Mouse (Mus musculus): ENCODE results near the gene Nek11. TPM values are rescaled to one million over a fixed set of nuclear protein-coding genes. Genes with fewer than 3 reads are reported as not detected.

Nek11 gene
- total RNA-seq (2021): not detected
- long read RNA-seq, experiment 1: 0 reads
- long read RNA-seq, experiment 2: 0 reads

DNA sequence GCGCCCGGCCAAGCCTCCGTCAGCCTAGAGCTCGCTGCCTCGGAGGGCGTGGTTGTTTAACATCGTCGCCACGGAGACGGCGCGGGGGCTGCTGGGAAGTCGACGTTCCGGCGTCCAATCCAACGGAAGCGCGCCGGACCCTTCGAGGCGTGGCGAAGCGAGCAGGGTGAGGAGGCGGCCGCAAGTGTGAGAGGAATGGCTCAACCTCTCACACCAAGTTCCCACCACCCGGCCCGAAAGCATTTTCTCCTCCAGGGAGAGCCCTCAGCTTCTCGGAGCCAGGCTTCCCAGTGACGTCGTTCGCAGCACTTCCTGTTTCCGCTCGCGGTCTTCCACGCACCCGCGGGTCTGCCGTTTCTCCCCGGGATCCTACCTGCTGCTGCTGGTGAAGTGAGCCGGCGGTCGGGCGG is at the start of gene Nek11, which contains the start of gene Aste1:
Nek11 (minus strand) TSS at position 307 of the 410 bp plus-strand sequence.
Aste1 (plus strand) TSS at position 175 of the 410 bp plus-strand sequence.
- peak; percentile 91 for DNase-seq

DNA sequence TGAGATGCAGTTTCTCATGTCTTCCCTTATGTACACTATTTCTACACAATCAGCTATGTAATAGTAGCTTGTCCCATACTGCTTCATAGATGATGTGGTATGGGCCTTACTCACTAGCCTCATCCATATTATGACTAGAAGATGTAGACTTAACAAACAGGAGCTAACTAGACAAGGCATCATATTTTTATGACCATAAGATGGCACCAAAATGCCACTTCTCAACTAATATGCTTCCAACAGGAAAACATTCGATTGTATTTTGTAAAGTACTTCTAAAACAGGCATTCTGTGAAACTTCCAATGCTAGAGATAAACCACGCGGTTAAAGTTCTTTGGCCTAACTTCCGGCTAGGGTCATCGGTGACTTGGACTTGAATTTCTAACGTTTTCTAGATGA is 13.2 kb upstream of the Nek11 start:
- DNase-seq: no peak

DNA sequence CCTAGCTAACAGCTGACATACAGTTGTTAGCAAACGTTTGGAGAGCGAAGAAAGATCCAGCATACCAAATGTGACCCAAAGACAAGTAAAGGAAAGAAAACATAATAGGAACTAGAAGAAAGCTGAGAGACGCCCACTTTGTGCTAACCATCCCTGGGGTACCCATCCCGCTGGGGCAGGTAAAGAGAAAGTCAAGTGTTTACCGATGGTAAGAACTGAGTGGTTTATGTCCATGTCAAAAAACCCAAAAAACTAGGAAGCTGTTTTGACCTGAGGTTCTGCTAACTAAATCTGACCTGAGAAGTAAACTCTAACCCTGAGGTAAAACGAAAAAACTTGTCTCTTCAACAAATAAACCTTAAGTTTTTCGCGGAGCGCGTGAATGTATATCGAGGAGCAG is 604 bp downstream of the Nek11 start:
- DNase-seq: no peak

DNA sequence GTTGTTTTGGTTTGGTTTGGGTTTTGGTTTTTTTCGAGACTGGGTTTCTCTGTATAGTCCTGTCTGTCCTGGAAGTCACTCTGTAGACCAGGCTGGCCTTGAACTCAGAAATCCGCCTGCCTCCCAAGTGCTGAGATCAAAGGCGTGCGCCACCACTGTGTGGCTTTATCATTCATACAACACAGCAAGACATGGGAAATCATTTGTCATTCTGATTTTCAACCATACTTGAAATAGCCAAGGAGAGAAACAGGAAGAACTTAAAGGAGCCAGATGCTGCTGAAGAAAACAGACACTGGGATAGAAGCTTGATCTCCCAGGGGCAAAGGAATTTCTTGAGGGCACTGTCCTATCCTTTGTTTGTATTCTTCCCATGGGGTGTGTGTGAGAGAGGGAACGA is 4.7 kb downstream of the Nek11 start:
- no peak for DNase-seq

DNA sequence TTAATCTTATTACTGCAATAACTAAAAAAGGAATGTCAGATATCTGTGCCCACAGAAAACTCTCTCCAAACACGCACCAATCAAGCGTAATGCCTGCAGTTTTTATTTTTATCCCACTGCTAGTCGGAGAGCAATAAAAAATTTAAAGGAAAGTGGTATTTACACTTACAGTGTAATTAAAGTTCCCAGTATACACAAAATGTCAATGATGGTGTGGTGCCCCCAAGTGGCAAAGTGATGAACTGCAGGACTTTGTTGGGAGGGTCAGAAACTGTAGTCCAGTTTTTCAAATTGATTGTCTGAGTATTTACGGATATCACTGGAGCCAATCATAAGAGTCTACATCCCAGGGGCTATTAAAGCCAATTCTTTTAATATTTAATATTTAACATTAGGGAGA is 6.0 kb downstream of the Nek11 start:
- DNase-seq: no peak

DNA sequence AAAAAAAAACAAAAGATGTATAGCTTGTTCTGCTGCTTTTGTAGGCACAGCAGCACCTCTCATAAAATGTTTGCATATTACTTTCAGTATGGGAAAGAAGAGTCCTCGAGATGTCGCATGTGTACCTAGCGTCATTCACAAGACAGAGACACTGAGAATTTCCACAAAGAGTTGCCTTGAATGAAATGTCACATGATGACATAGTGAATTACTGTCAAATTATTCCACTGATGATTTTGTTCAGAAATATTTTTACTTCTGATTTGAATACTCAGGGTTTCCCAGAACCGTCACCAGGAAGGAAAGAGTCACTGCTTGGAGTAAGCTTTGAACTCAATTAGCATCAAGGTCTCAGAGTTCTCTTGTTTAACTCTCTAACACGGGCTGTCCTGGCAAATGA is 7.9 kb downstream of the Nek11 start:
- no peak for DNase-seq

DNA sequence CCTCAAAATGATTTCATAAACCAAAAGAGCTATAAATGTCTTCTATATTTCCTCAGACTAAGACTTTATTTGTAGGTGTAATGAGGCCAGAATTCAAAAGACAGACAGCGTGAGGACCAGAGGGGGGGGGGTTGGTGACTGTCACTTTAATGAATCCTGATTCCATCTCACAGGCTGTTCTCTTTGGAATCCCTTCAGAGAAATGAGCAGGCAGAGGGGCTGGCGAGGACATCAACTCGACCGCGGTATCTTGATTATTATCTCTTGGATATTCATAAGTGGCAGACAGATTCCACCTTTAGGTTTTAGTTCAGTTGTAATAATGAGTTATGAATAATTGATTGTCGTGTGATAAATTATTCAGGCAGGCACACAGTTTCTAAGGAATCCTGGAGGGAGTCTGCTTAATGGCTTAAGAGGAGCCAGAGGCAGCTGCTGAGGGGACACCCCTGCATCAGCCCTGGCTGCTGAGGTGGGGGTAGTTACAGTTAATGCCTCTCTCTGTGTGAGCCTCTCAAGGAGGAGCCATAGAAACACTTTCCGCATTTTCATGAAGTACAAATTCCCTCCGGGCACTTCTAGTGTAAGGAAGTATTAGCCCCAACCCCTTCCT is 15.7 kb downstream of the Nek11 start:
- DNase-seq: no peak

DNA sequence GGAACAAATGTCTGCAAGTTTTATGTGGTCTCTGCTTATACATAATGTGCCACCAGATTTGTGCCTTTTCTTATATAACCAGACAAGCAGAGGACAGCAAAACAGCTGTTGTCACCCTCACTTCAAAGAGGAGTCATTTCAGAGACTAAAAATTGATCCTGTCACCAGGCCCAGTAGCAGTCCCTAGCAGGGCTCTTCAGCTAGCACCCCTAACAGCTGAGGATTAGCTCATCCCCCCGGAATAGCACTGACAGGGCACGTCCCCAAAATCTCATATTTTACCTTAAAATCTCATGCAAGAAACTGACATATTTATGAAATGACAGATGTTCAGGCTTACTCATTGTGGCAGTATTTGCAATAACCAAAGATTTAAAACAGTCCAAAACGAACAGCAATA is 17.7 kb downstream of the Nek11 start:
- DNase-seq: no peak

DNA sequence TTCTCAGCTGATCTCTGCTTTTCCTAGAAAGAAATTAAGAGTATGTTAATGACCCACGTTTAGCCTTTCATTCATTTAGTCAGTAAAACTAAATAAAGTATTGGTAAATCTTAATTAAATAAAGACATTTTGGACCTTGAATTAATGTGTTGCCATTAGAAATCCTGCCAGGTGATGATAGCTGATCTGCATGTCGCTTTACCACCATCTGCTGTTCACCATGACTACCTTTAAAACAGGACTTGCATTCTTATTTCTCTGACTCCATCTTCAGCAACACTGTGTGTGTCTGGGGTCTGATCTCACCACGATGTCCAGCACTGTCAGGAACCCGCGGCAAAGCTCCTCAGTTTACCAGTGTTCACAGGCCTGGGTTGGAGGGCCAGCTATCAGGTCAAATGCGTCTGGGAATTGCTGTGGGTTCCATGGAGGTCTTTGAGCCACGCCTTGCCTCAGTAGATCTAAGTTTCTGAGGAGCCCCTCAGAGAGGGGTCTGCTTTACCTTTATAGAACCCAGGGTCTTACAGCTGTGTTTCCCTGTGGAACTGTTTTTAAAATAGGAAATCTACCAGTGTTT is 18.3 kb downstream of the Nek11 start:
- DNase-seq: no peak

DNA sequence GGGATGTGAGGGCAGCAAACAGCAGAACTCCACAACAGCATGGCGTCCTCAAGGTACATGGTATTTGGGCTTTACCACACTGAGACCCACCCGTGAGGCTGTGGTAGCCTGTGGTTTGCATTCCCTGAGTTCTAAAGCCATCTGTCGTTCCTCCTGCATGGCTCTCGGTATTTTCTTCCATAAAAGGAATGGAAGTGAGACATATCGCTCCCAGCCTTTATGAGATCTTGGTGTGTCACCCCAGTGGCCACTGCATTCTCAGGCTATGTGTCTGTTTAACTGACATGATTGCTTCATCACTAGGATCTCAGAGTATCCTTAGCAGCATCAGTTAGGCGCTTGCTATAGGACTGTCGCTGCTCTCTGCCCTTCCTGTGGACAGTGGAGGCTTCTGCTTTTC is 18.9 kb downstream of the Nek11 start:
- no peak for DNase-seq

DNA sequence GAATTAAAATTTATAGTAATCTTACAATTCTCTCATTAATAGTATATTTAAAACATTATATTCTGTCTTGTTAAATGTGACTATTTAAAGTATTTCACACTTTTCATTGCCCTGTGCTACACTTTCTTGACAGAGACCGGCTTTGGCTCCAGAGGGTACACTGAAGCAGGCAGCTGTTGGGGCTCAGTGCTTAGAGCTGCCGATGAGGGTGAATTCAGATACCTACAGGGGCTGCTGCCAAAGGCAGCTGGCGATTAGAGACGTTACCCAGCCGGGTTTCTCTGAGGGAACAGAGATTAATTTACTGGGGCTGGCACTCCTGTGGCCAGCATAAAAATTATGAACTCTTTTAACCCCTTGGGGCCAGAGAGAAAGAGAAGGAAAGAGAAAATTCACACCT is 21.0 kb downstream of the Nek11 start:
- peak; percentile 27 for DNase-seq

DNA sequence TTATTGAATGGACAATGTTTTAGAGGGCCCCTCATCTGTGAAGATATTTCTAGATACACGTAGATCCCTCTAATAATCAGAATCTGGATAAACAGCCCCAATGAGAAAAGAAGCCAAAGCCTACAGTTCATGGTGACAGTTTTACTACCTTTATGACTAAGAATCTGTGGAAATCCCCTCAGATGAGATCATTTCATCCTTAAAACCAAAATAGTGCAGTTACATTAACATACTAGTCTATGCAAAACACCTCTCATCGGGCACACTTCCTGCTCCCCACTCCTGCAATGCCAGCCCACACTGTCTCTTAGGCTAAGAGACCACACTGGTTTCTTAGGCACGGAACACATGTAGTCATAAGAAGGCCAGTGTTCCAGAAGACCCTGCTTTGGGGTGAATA is 26.7 kb downstream of the Nek11 start:
- DNase-seq: no peak

DNA sequence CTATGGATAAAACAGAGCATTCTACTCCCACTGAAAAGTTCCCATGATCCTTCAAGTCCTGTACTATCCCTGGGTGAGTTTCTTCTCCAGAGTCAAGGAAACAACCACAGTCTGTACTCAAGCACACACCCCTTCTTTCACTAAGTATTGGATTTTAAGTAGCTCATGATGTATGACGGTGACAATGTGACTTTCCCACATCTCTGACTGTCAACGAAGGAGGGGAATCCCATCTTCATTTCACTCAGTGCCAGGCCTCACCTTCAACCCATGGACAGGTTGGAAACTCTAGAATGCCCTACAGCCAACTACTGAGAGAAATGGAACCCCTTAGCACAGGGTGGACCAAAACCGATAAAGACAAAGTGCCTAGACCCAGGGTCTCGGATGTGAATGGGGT is 29.1 kb downstream of the Nek11 start:
- DNase-seq: no peak

DNA sequence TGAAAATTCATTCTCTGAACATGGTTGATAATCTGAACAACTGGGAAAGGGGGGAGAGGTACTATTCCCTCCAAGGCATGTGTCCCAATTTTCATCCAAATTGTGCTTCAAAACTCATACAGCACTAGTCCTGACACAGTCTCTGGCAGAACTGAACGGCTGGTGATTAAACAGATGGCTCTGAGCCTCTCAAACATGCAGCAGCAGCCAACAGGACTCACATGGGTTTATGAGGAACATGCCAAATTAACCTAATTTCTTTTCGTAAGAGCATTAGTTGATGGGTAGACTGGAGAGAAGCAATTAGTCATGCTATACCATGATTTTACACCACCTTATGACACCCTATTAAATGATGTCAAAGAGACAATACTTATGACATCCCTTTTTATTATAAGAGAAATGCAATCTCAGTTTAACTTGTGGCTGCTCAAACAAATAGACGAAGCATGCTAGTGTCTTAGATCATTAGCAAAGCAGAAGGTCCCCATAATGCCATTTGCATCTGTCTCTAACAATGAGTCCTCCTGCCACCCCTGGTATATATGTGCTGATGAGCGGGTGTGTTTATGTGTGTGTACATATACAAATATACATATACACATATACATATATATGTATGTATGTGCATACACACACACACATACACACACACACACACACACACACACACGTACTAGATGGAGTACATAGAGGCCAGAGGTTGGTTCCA is 31.6 kb downstream of the Nek11 start:
- no peak for DNase-seq

DNA sequence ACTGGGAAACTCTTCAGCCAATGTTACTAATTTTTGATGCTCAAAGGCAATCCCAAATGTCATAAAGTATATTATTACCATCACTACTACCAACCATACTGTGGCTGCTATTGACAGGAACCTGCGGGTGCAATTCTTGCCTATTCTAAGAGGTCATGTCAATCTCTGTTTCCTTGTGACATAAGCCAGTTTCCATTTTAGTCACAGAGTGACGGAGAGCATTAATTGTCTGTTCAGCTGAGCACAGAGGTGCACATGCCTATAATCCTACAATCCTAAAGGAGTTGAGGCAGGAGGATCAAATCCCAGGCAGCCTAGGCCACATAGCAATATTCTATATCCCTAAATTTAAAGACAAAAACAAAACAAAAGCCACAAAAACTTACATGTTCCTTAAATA is 33.1 kb downstream of the Nek11 start:
- no peak for DNase-seq

DNA sequence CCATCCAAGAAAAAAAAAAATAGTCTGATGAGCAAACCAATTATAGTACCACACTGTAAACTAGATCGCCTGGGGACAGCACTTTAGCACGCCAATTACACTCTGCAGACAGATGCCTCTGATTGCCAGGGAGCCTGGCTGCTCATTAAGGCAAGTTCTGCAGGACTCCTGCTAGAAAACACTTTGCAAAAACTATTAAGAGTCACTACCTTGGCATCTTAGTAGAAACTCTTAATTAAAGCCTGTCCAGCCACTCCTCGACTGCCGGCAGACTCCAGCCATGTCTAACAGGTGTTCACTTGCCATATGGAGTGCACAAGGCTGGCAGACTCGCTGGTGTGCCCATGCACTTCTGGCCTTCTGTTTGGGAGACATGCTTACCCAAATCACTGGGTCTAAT is 46.3 kb downstream of the Nek11 start:
- no peak for DNase-seq

DNA sequence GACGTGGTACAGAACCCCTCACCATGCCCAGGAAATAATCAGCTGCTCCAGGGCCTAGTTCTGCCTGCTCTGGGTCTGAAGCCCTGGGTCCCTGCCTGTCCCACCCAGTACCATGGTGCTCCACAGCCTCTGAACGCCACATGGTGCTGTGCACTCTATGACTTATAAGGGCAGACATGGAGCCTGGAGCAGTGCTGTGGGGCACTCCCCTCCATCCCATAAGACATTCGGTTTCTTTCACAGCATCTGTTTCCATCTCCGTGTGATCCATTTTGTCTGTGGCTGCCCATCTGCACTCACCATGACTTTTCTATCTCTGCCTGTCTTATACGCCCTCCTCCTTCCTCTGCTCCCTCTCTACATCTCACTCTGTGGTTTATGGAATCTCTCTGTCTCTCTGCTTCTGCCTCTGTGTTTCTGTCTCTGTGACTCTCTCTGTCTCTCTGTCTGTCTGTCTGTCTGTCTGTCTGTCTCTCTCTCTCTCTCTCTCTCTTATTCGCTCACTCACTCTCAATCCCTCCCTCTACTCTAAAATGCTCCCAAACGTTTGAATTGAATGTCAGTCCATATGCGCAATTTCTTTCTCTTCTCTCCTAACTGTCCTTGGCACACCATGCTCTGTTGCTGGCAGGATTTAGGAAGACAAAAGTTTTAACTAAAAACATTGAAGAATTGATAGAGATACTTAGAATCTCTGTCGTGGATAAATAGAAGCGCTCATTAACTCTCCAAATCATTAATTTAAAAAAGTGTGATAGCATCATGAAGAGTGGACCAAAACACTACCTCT is 46.9 kb downstream of the Nek11 start:
- DNase-seq: no peak

DNA sequence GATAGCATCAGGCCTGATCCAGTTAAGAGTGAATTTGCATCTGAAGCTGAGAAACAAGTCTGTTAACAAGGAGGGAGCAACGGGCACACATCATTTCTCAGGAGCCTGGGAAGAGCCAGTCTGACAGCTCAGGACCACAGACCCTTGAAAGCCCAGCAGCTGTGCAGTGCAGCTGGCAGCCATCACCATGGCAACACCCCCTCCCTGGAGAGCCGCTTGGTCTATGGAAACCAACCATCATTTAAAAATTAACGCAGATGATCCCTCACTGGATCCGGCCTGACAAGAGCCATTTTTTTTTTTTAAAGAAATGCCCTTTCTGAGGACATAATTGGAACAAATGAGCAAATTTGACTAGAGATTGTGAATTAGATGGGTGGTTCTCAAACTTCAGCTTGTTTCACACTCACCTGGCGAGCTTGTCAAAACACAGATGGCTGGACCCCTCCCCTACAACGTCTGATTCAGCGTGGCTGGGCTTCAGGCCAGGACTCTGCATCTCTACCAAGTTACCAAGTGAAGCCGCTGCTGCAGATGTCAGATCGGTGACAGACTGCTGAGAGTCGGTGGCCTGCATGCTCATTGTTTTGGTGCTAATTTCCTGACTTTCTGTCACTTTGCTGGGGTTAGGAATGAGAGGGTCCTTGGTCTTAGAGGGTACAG is 52.2 kb downstream of the Nek11 start:
- DNase-seq: no peak

DNA sequence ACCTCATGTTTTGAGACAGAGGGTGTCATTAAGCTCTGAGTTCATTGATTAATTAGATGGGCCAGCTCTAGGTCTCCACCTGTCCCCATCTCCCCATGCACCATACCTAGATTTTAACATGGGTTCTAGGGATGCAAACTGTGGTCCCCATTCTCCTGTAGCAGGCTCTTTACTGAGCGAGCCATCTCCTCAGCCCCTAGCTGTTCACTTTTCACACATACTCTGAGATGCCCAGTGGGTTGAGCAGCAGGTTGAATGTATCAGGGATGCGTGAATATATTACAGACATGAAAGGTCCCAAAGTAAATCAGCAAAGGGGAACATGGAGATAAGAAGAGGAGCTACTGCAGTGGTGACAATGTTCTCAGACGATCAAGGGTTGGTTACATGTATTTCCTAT is 52.8 kb downstream of the Nek11 start:
- no peak for DNase-seq

DNA sequence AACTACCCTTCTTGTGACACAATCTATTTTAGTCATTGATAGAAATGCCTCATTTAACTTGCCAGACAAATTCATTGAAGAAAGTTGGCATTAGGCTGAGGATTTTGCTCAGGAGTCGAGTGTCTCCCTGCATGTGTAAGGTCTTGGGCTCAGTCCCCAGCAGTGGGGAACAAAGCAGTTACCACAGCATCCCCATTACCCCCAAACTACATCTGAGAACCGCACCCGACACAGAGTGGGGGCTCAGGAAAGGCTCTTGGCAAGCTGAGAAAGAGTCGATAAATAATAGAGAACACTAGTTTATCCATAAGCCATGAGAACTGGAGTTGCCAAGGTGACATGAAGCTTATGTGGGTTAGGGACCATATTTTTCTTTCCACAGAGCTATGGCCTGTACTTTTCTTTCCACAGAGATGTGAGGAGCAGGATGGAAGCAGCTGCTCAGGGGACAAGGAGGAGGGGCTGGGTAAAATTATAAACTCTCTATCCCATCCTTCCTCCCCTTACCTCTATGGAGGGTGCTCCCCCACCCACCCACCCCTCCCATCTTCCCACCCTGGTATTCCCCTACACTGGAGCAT is 62.8 kb downstream of the Nek11 start:
- DNase-seq: no peak

DNA sequence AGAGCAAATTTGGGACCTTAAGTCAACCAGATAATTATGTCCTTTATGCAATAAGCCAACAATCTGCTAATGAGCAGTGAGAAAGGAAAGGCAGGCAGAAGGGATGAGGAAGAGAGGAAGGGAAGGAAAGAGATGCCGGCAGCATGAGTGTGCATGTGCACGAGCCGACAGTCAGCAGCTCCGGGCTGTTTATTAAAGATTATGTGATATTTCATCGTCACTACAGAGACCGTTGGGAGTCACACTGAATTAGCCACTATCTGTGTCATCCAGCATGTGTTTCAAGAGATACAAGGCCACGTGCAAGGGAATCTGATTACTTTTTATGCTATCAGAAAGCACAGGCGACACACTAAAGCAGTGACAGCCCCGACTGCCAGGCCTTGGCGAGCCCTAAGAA is 73.5 kb downstream of the Nek11 start:
- DNase-seq: no peak

DNA sequence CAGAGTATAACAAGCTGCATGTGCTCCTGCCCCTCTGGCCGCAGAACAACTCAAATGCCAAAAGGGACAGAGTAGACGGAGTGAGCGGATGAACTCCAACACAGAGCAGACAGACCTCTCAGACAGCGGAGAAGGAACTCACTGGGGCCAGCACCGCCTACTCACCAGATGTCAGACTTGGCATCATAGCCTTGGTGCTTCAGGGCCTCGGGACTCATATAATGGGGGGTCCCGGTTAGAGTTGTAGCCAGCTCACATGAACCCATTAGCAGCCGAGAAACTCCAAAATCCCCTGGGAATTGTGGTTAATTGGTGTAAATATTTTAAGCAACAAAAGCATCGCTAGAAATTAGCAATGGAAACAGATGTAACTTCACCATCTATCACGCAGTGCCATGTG is 82.1 kb downstream of the Nek11 start:
- no peak for DNase-seq

Data from gastrocnemius, postnatal 25 days (tissue).